Mouse (Mus musculus) myocyte (in vitro differentiated cells): ENCODE data around the gene Msh3. TPM values are rescaled to one million over a fixed set of nuclear protein-coding genes. Genes with fewer than 3 reads are reported as not detected.
"Not testable (repeated sequence)": the region's sequence is repeated elsewhere in the genome, so short reads cannot be mapped to it uniquely, and the experiment has no call there.

Experiments used
- H3K27me3 ChIP-seq: one replicate; pipeline ENCODE4 v1.6.1; 2011; ENCODE audit not compliant: control insufficient read depth, insufficient read depth, insufficient read length
- H3K36me3 ChIP-seq: one replicate; pipeline ENCODE4 v1.6.1; 2011; ENCODE audit not compliant: control insufficient read depth, insufficient read depth
- H3K4me2 ChIP-seq: one replicate; pipeline ENCODE4 v1.6.1; 2011; ENCODE audit warnings: low read depth, control low read depth
- H3K4me3 ChIP-seq: one replicate; pipeline ENCODE4 v1.5.1; 2011; ENCODE audit warnings: mild to moderate bottlenecking, control low read depth, moderate library complexity
- H3K79me2 ChIP-seq: one replicate; pipeline ENCODE4 v1.6.1; 2011; ENCODE audit not compliant: control insufficient read depth, insufficient read depth
- H3ac ChIP-seq: one replicate; pipeline ENCODE4 v1.6.1; 2011; ENCODE audit not compliant: control insufficient read depth, insufficient read length
- CEBPB ChIP-seq: IDR thresholded peaks from 2 replicates; pipeline ENCODE4 v1.6.1; 2011; ENCODE audit warnings: mild to moderate bottlenecking, moderate library complexity; ENCODE audit not compliant: poor library complexity, insufficient read depth, severe bottlenecking
- E2F4 ChIP-seq: IDR thresholded peaks from one replicate; pipeline ENCODE4 v1.6.1; 2011; ENCODE audit warnings: mild to moderate bottlenecking, control low read depth, moderate library complexity; ENCODE audit not compliant: insufficient read depth
- MAX ChIP-seq: IDR thresholded peaks from one replicate; pipeline ENCODE4 v1.6.1; 2011; ENCODE audit warnings: low read depth, mild to moderate bottlenecking, control low read depth
- MYOD1 ChIP-seq, 3 experiments: IDR thresholded peaks; one replicate each; pipeline ENCODE4 v1.6.1; 2011; ENCODE audit warnings: control low read depth in 2 of 3, low read depth in 2 of 3, mild to moderate bottlenecking in 2 of 3, moderate library complexity in 1 of 3; ENCODE audit not compliant: insufficient read length in 2 of 3, control insufficient read depth in 1 of 3
- MYOG ChIP-seq, 3 experiments: IDR thresholded peaks; one replicate each; pipeline ENCODE4 v1.6.1; 2011; ENCODE audit warnings: control low read depth in 2 of 3, low read depth in 2 of 3, mild to moderate bottlenecking in 2 of 3; ENCODE audit not compliant: insufficient read length in 2 of 3, control insufficient read depth in 1 of 3, insufficient read depth in 1 of 3
- POLR2A ChIP-seq: IDR thresholded peaks from one replicate; pipeline ENCODE4 v1.6.1; 2011; ENCODE audit warnings: low read depth, mild to moderate bottlenecking, control low read depth, moderate library complexity; ENCODE audit not compliant: insufficient read length
- POLR2AphosphoS2 ChIP-seq: IDR thresholded peaks from one replicate; pipeline ENCODE4 v1.6.1; 2011; ENCODE audit warnings: low read depth, control low read depth; ENCODE audit not compliant: insufficient read length
- REST ChIP-seq: IDR thresholded peaks from one replicate; pipeline ENCODE4 v1.6.1; 2011; ENCODE audit warnings: mild to moderate bottlenecking, control low read depth, moderate library complexity; ENCODE audit not compliant: insufficient read depth, insufficient read length
- SRF ChIP-seq: IDR thresholded peaks from one replicate; pipeline ENCODE4 v1.6.1; 2011; ENCODE audit warnings: low read depth; ENCODE audit not compliant: control insufficient read depth, insufficient read length
- TCF12 ChIP-seq: IDR thresholded peaks from one replicate; pipeline ENCODE4 v1.6.1; 2011; ENCODE audit warnings: mild to moderate bottlenecking, control low read depth; ENCODE audit not compliant: poor library complexity, insufficient read depth, severe bottlenecking
- TCF3 ChIP-seq: IDR thresholded peaks from one replicate; pipeline ENCODE4 v1.6.1; 2011; ENCODE audit warnings: low read depth, control low read depth; ENCODE audit not compliant: insufficient read length
- USF1 ChIP-seq: IDR thresholded peaks from one replicate; pipeline ENCODE4 v1.6.1; 2011; ENCODE audit warnings: low read depth, mild to moderate bottlenecking, control low read depth, moderate library complexity
- polyA plus RNA-seq: library from polyadenylated mRNA; unstranded; fragments of >200 nt; fragmentation: generic; extraction: Trizol; gene quantifications from one replicate; pipeline ENCODE4 v1.2.1, GENCODE M21; 2012; ENCODE audit warnings: missing spikeins

Msh3 gene
- polyA plus RNA-seq, 1 experiment: 2.5 TPM

GRCm38 (mm10) chr13:92196860-92197259 is 157.9 kb downstream of the Msh3 start:
- Histone ChIP-seq H3K36me3 (no peaks in the 10 kb centered on the region), H3K79me2 (no peaks in the 10 kb centered on the region), H3K27me3 (no peaks in the 10 kb centered on the region), H3K4me2 (no peak overlapping the region), H3K4me3 (no peak overlapping the region), H3ac (no peak overlapping the region)
- TF ChIP-seq POLR2A: no peak
- TF ChIP-seq E2F4: no peak
- no peak for TF ChIP-seq MYOG (IDR thresholded peaks at IDR 0.05; ENCODE audit: control insufficient read depth in 1 of 3, insufficient read depth in 1 of 3, insufficient read length in 2 of 3, low read depth in 2 of 3)
- no peak for TF ChIP-seq TCF12
- TF ChIP-seq REST: no peak
- no peak for TF ChIP-seq POLR2AphosphoS2
- no peak for TF ChIP-seq USF1
- no peak for TF ChIP-seq CEBPB
- TF ChIP-seq SRF: no peak
- TF ChIP-seq MAX: no peak
- no peak for TF ChIP-seq TCF3
- no peak for TF ChIP-seq MYOD1 (IDR thresholded peaks at IDR 0.05; ENCODE audit: control insufficient read depth in 1 of 3, insufficient read length in 2 of 3, low read depth in 2 of 3)

GRCm38 (mm10) chr13:92193806-92194205 is 161.0 kb downstream of the Msh3 start:
- H3K4me2 ChIP-seq, H3K79me2 ChIP-seq, H3K36me3 ChIP-seq, H3K4me3 ChIP-seq, H3K27me3 ChIP-seq, H3ac ChIP-seq: not testable (repeated sequence)

- not testable (repeated sequence) for H3K4me3 ChIP-seq, H3K79me2 ChIP-seq, H3K36me3 ChIP-seq, H3K27me3 ChIP-seq, H3K4me2 ChIP-seq, H3ac ChIP-seq
Measured at GRCm38 (mm10) chr13:92172686-92173085, 182.1 kb downstream of the Msh3 start.

Other genes starting within 250 kb of the Msh3 start
- gene Rasgrf2, start 223.3 kb downstream of the Msh3 start, polyA plus RNA-seq: 0.07 TPM
- gene Gm20379, start 49.0 kb downstream of the Msh3 start, polyA plus RNA-seq: not detected
- 1.3 TPM for gene Dhfr, start 277 bp downstream of the Msh3 start, polyA plus RNA-seq
- not detected for gene Ankrd34b, start 70.9 kb upstream of the Msh3 start, polyA plus RNA-seq
- 0.92 TPM for gene Fam151b, start 129.0 kb upstream of the Msh3 start, polyA plus RNA-seq
- gene Zfyve16, start 175.9 kb upstream of the Msh3 start, polyA plus RNA-seq: 3.6 TPM
- gene Spz1, start 221.2 kb upstream of the Msh3 start, polyA plus RNA-seq: not detected